Mouse (Mus musculus): ENCODE measurements at regions not wholly inside any gene's neighbourhood (a gene's known extent, or its start where the extent isn't known, plus 50 kb on each side); places are given as distances from the start of the nearest gene placed in this dataset.
A peak's percentile ranks its signal among the peaks of the same experiment; 100 is the strongest.

- intact Hi-C loops (cut with DNase I): no loop called here
- DNase-seq (ENCODE audit: low spot score in 2 of 2): no peak
Measured at GRCm38 (mm10) chr1:23228478-23228877, 126.4 kb upstream of the 4933415F23Rik start.

- intact Hi-C loops (cut with DNase I): no loop called here
- DNase-seq (ENCODE audit: low spot score in 2 of 2): no peak
Measured at GRCm38 (mm10) chr1:23214462-23215158, 112.6 kb upstream of the 4933415F23Rik start.

GRCm38 (mm10) chr1:23207843-23208242 is 105.8 kb upstream of the 4933415F23Rik start:
- no peak for DNase-seq (ENCODE audit: low spot score in 2 of 2)
- intact Hi-C loops (cut with DNase I): no loop called here

GRCm38 (mm10) chr1:23207024-23207423 is 105.0 kb upstream of the 4933415F23Rik start:
- intact Hi-C loops (cut with DNase I): no loop called here
- no peak for DNase-seq (ENCODE audit: low spot score in 2 of 2)

- DNase-seq (ENCODE audit: low spot score in 2 of 2): peak in 1 of 2 experiments; percentile 11
- intact Hi-C loops (cut with DNase I): no loop called here
Measured at GRCm38 (mm10) chr1:23202511-23203435, 100.7 kb upstream of the 4933415F23Rik start.

- intact Hi-C loops (cut with DNase I): no loop called here
Measured at GRCm38 (mm10) chr1:23200460-23200859, 98.4 kb upstream of the 4933415F23Rik start.

GRCm38 (mm10) chr1:23190316-23191005 is 88.4 kb upstream of the 4933415F23Rik start:
- intact Hi-C loops (cut with DNase I): no loop called here
- no peak for DNase-seq (ENCODE audit: low spot score in 2 of 2)

More at GRCm38 (mm10) chr1:23200460-23200859, 98.4 kb upstream of the 4933415F23Rik start:
- no peak for DNase-seq (ENCODE audit: low spot score in 2 of 2)

- DNase-seq (ENCODE audit: low spot score in 2 of 2): no peak
- intact Hi-C loops (cut with DNase I): no loop called here
Measured at GRCm38 (mm10) chr1:23189790-23190189, 87.7 kb upstream of the 4933415F23Rik start.

GRCm38 (mm10) chr1:23188216-23188615 is 86.2 kb upstream of the 4933415F23Rik start:
- DNase-seq (ENCODE audit: low spot score in 2 of 2): no peak
- intact Hi-C loops (cut with DNase I): no loop called here

GRCm38 (mm10) chr1:23187446-23188206 is 85.6 kb upstream of the 4933415F23Rik start:
- intact Hi-C loops (cut with DNase I): no loop called here
- DNase-seq (ENCODE audit: low spot score in 2 of 2): no peak

GRCm38 (mm10) chr1:23184728-23185127 is 82.7 kb upstream of the 4933415F23Rik start:
- intact Hi-C loops (cut with DNase I): no loop called here

GRCm38 (mm10) chr1:23182541-23182940 is 80.5 kb upstream of the 4933415F23Rik start:
- no peak for DNase-seq (ENCODE audit: low spot score in 2 of 2)
- intact Hi-C loops (cut with DNase I): no loop called here

More at GRCm38 (mm10) chr1:23184728-23185127, 82.7 kb upstream of the 4933415F23Rik start:
- no peak for DNase-seq (ENCODE audit: low spot score in 2 of 2)

GRCm38 (mm10) chr1:23178335-23178974 is 76.4 kb upstream of the 4933415F23Rik start:
- DNase-seq (ENCODE audit: low spot score in 2 of 2): no peak
- intact Hi-C loops (cut with DNase I): no loop called here

GRCm38 (mm10) chr1:23174022-23174421 is 72.0 kb upstream of the 4933415F23Rik start:
- no peak for DNase-seq (ENCODE audit: low spot score in 2 of 2)
- intact Hi-C loops (cut with DNase I): no loop called here

- DNase-seq (ENCODE audit: low spot score in 2 of 2): no peak
- intact Hi-C loops (cut with DNase I): no loop called here
Measured at GRCm38 (mm10) chr1:23173054-23173802, 71.2 kb upstream of the 4933415F23Rik start.

- intact Hi-C loops (cut with DNase I): no loop called here
- DNase-seq (ENCODE audit: low spot score in 2 of 2): no peak
Measured at GRCm38 (mm10) chr1:23171336-23171735, 69.3 kb upstream of the 4933415F23Rik start.

GRCm38 (mm10) chr1:23170711-23171110 is 68.7 kb upstream of the 4933415F23Rik start:
- DNase-seq (ENCODE audit: low spot score in 2 of 2): no peak
- intact Hi-C loops (cut with DNase I): no loop called here

GRCm38 (mm10) chr1:23168504-23168903 is 66.5 kb upstream of the 4933415F23Rik start:
- no peak for DNase-seq (ENCODE audit: low spot score in 2 of 2)
- intact Hi-C loops (cut with DNase I): no loop called here
